Mouse (Mus musculus): ENCODE measurements around the gene Fastkd5. TPM values are rescaled to one million over a fixed set of nuclear protein-coding genes. Genes with fewer than 3 reads are reported as not detected.
"Not testable (repeated sequence)": the region's sequence is repeated elsewhere in the genome, so short reads cannot be mapped to it uniquely, and the experiment has no call there.

The Fastkd5 gene
- polyA plus RNA-seq (2016; fragmentation: Nextera tagmentation; extraction: Ambion mirVana), result 17.7 and 19.5 TPM in 2 replicates

DNA sequence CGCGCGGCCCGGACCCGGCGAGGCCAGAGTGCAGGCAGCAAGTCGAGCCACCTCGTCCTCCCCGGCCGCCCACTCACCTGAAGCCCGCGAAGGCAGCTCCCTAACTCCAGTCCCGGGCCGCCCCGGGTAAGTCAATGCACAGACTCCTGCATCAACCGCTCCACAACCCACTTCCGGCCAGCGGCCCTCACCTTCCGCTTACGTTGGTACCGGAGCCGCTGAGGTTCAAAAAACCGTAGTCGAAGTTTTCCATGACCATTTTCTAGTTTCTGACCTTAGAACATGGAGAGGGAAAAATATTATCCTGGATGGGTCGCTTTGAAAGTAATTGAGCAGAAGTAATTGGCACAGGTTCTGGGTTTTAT is at the start of gene Fastkd5, which contains the start of gene Ubox5:
TSS of gene Fastkd5 (minus strand) at position 189 of the 365 bp plus-strand sequence.
TSS of gene Ubox5 (minus strand) at position 200 of the 365 bp plus-strand sequence.
- Histone ChIP-seq H3K27ac (peak within 1 kb of the TSS; percentile 93), H3K4me1 (replicated peaks) (peaks cover 37% of the 10 kb centered on the region), H3K27me3 (ENCODE audit: insufficient read depth, poor library complexity, severe bottlenecking) (peaks cover 34% of the 10 kb centered on the region), H3K4me3 (peak within 1 kb of the TSS; percentile 99), H3K9me3 (no peaks in the 10 kb centered on the region), H3K36me3 (peaks cover 34% of the 10 kb centered on the region)
- WGBS, result under 1% methylated on average over 25 of the region's 25 CpGs
- peak; percentile 87 for DNase-seq (ENCODE audit: low spot score)

DNA sequence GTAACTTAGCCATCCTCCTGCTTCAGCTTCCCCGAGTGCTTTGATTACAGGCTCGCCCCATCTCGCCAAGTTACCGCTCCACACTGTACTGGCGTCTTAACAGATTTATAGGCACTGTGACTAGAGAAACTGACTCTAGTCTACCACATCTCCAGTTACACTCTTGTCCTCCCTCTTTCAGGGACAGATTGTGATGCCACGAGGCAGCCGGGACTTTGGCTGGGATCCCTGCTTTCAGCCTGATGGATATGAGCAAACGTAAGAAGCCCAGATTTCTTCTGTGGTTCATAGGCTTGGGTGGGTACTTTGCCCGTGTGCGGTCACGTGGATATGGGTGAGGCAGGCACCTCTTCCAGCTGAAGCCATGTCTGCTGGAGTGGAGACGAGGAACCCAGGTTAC is 49.3 kb upstream of the Fastkd5 start:
- Histone ChIP-seq H3K9me3 (no peaks in the 10 kb centered on the region), H3K27ac (no peak overlapping the region), H3K4me1 (replicated peaks) (no peaks in the 10 kb centered on the region), H3K4me3 (no peak overlapping the region), H3K36me3 (peaks cover 100% of the 10 kb centered on the region), H3K27me3 (ENCODE audit: insufficient read depth, poor library complexity, severe bottlenecking) (no peaks in the 10 kb centered on the region)
- WGBS, result 95% methylated on average over 12 of the region's 12 CpGs
- no peak for DNase-seq (ENCODE audit: low spot score)

DNA sequence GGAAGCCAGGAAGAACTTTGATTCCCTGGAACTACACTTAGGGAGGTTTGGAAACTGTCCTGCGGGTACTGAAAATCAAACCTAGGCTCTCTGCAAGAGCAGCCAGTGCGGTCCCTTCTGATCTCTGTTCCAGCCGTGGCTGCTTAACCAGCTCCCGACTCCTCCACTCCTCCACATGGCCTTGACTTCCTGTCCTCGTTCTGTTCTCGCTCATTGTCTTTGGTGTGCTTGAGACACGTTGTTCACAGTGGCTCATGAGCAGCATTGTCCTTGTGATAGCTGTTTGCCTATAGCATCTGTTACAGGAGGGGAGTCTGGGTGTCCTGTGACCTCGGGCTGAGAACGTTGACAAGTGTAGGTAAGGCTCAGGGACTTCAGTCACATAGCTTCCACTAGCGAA is 47.4 kb upstream of the Fastkd5 start:
- no peaks in the 10 kb centered on the region for H3K4me1 ChIP-seq (replicated peaks)
- no peak overlapping the region for H3K27ac ChIP-seq
- no peak overlapping the region for H3K4me3 ChIP-seq
- peaks cover 98% of the 10 kb centered on the region for H3K36me3 ChIP-seq
- WGBS, result 91% methylated on average over 10 of the region's 10 CpGs
- no peak for DNase-seq (ENCODE audit: low spot score)
- H3K27me3 ChIP-seq (ENCODE audit: insufficient read depth, poor library complexity, severe bottlenecking), result no peaks in the 10 kb centered on the region
- H3K9me3 ChIP-seq, result no peaks in the 10 kb centered on the region

DNA sequence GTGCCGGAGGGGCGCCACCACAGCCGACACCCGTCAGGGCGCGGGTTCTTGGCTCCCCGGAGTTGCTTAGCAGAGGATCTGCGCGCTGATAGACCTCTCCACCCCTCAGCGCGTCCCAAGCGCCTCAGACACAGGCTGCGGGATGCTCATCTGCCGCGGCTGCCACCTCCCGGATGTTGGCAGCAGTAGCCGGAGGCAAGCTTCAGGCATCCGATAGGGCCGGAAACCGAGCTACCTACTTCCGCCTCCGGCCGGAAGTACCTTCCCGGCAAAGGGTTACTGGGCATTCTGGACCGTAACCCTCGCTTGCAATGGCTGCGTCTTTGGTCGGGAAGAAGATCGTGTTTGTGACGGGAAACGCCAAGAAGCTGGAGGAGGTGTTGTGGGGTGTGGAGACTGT is 37.7 kb upstream of the Fastkd5 start, which contains the start of gene Itpa:
TSS of gene Itpa (plus strand) at position 52 of the 400 bp plus-strand sequence.
- under 1% methylated on average over 31 of the region's 31 CpGs for WGBS
- H3K4me3 ChIP-seq, result peak within 1 kb of the TSS; percentile 81
- H3K4me1 ChIP-seq (replicated peaks), result peaks cover 41% of the 10 kb centered on the region
- H3K27ac ChIP-seq, result peak within 1 kb of the TSS; percentile 89
- DNase-seq (ENCODE audit: low spot score), result peak; percentile 91
- no peaks in the 10 kb centered on the region for H3K9me3 ChIP-seq
- no peaks in the 10 kb centered on the region for H3K27me3 ChIP-seq (ENCODE audit: insufficient read depth, poor library complexity, severe bottlenecking)
- H3K36me3 ChIP-seq, result peaks cover 23% of the 10 kb centered on the region

DNA sequence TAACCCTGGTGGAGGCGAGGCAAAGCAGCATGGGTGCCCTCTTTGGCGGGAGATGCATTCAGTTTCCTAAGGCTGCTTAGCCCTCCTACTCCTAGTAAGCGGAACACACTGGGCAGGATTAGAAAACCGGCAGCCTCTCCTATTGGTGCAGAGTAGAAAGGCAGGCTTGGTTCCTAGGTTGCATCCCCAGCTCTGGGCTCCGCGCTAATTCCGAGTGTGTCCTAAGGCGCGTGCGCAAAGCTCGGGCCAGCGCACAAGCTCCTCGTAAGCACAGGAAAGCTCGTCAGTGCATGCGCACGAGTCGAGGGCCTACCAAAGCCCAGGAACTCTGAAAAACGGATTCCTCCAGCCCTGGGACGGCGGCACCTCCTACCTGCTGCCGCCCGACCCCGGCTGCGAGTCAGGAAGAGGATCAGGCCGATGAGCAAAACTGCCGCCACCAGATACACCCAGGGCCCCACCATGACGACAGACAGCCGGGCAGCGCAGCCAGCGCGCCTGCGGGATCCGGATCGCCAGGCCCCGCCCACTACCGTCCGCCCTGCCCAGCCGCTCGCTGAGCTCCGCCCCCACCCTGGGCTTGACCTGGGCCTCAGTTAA is 34.4 kb upstream of the Fastkd5 start, which contains the start of gene Ddrgk1:
TSS of gene Ddrgk1 (minus strand) at position 558 of the 600 bp plus-strand sequence.
- under 1% methylated on average over 40 of the region's 40 CpGs for WGBS
- H3K27ac ChIP-seq, result peak within 1 kb of the TSS; percentile 98

DNA sequence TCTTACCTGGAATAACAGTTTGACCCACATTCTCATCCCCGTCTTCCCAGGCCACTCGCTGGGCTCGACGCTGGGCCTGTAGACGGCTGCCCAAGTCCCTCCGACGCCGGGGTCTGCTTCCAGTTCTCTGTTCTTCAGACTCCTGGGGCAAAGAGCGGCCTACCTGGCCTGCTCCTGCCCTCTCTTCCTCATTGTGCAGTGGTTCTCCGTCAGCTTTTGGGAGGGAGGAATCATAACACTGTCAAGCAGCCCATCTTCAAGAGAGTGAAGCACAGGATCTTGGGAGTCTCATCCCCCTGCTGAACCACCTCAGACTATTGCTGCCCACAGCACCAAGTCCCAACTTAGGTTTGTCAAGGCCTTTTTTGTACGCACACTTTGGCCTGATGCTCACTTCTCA is 33.5 kb upstream of the Fastkd5 start:
- no peaks in the 10 kb centered on the region for H3K9me3 ChIP-seq
- WGBS, result 89% methylated on average over 11 of the region's 11 CpGs
- H3K27ac ChIP-seq, result peak overlapping the region; percentile 98
- no peak for DNase-seq (ENCODE audit: low spot score)
- H3K27me3 ChIP-seq (ENCODE audit: insufficient read depth, poor library complexity, severe bottlenecking), result no peaks in the 10 kb centered on the region
- peaks cover 26% of the 10 kb centered on the region for H3K4me1 ChIP-seq (replicated peaks)
- peaks cover 46% of the 10 kb centered on the region for H3K36me3 ChIP-seq
- H3K4me3 ChIP-seq, result peak overlapping the region; percentile 67

More for the DNA sequence above, 34.4 kb upstream of the Fastkd5 start, which contains the start of gene Ddrgk1:
- H3K4me1 ChIP-seq (replicated peaks), result peaks cover 34% of the 10 kb centered on the region
- DNase-seq (ENCODE audit: low spot score), result peak; percentile 94
- peaks cover 37% of the 10 kb centered on the region for H3K36me3 ChIP-seq
- H3K9me3 ChIP-seq, result no peaks in the 10 kb centered on the region
- H3K27me3 ChIP-seq (ENCODE audit: insufficient read depth, poor library complexity, severe bottlenecking), result no peaks in the 10 kb centered on the region
- peak within 1 kb of the TSS; percentile 67 for H3K4me3 ChIP-seq

DNA sequence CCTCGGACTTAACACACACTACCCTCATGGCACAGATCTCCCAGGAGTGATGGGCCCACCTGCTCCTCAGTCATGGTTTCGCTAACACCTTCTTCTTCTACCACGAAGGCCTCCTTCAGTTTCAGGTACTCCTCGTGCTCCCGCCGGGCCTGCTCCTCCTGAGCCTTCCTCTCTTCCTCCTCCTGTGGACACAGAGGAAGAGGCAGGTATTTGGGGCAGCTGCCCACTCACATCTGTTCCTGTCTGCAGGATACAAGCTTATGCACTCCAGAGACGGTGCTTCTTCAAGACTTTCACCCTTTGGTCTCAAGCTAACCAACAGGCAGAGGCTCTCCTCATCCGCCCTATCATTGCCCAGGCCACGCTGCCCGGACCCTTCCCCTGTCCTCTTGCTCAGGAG is 28.7 kb upstream of the Fastkd5 start:
- H3K4me1 ChIP-seq (replicated peaks), result peaks cover 11% of the 10 kb centered on the region
- peaks cover 93% of the 10 kb centered on the region for H3K36me3 ChIP-seq
- 93% methylated on average over 10 of the region's 10 CpGs for WGBS

DNA sequence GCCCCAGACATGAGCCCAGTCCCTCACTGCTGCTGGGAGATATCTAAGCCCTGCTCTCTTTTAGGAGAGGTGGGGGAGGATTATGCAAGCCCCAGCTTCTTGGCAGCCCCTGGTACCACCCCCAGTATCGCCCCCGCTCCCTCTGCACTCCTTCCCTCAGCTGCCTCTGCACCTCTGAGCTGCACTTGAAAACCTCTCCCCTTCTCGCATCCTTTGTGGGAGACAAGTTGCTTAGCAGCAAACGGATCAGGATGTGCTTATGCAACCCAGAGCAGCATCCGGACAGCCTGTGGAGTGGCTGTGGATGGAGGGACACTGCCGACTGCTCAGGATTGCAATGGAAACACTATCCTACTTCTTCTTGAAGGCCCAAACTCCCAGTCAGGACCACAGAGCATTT is 27.7 kb upstream of the Fastkd5 start:
- H3K36me3 ChIP-seq, result peaks cover 98% of the 10 kb centered on the region
- peaks cover under 1% of the 10 kb centered on the region for H3K4me1 ChIP-seq (replicated peaks)
- 85% methylated on average over 6 of the region's 6 CpGs for WGBS
- no peaks in the 10 kb centered on the region for H3K9me3 ChIP-seq
- H3K27ac ChIP-seq, result no peak overlapping the region
- no peak for DNase-seq (ENCODE audit: low spot score)
- no peak overlapping the region for H3K4me3 ChIP-seq
- no peaks in the 10 kb centered on the region for H3K27me3 ChIP-seq (ENCODE audit: insufficient read depth, poor library complexity, severe bottlenecking)

More for the DNA sequence above, 28.7 kb upstream of the Fastkd5 start:
- no peaks in the 10 kb centered on the region for H3K9me3 ChIP-seq
- no peak overlapping the region for H3K27ac ChIP-seq
- no peak for DNase-seq (ENCODE audit: low spot score)
- H3K4me3 ChIP-seq, result no peak overlapping the region
- H3K27me3 ChIP-seq (ENCODE audit: insufficient read depth, poor library complexity, severe bottlenecking), result no peaks in the 10 kb centered on the region

DNA sequence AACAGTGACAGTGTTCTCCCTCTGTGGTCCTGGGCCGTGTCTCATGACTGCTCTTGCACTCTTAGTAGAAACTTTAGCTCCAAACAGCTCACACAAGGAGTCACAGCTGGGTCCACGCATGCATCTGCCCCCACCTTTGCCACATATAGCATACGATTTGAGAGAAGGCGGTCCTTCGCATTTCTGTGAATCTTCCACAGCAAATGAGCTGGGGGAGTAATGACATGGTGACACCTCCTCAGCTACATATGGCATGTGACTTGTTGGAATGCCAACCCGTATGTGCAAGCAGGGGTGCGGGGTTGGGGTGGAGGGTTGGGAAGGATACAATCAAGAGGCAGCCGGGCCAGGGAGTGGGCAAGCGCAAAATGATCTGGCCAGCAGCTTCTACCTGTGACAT is 26.7 kb upstream of the Fastkd5 start:
- H3K9me3 ChIP-seq, result no peaks in the 10 kb centered on the region
- no peaks in the 10 kb centered on the region for H3K4me1 ChIP-seq (replicated peaks)
- H3K4me3 ChIP-seq, result no peak overlapping the region
- no peaks in the 10 kb centered on the region for H3K27me3 ChIP-seq (ENCODE audit: insufficient read depth, poor library complexity, severe bottlenecking)
- WGBS, result 95% methylated on average over 9 of the region's 9 CpGs
- no peak overlapping the region for H3K27ac ChIP-seq
- DNase-seq (ENCODE audit: low spot score), result no peak
- peaks cover 92% of the 10 kb centered on the region for H3K36me3 ChIP-seq

DNA sequence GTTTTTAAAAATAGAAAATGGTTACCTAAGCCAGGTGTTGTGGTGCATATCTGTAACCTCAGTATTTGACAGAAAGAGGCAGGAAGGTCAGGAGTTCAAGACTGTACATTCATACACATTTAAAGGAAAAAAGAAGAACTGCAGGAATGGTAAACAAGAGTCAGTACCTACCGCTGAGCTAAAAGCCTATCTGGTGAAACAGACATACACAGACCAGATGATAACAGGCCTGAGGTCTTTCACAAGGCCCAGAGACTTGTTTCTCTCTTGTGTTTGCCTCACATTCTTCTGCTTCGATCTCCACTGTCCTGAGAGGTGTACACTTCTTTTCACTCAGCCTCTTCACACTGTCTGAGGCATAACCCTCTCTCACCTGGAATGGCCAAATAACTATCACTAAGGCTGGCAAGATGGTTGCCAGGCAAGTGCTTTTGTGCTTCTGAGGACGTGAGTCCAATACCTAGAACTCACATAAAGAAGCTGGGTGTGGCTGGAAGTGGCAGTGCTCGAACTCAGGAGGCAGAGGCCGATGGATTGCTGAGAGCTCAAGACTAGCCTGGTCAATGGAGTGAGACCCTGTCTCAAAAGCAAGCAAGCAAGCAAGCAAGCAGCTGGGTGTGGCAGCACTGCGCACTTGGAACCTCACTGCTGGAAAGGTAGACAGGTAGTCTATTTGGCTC is 26.0 kb upstream of the Fastkd5 start:
- H3K4me3 ChIP-seq, result no peak overlapping the region
- no peaks in the 10 kb centered on the region for H3K27me3 ChIP-seq (ENCODE audit: insufficient read depth, poor library complexity, severe bottlenecking)
- no peak overlapping the region for H3K27ac ChIP-seq
- H3K4me1 ChIP-seq (replicated peaks), result no peaks in the 10 kb centered on the region
- no peak for DNase-seq (ENCODE audit: low spot score)
- H3K9me3 ChIP-seq, result no peaks in the 10 kb centered on the region
- WGBS, result 91% methylated on average over 6 of the region's 6 CpGs
- peaks cover 88% of the 10 kb centered on the region for H3K36me3 ChIP-seq

DNA sequence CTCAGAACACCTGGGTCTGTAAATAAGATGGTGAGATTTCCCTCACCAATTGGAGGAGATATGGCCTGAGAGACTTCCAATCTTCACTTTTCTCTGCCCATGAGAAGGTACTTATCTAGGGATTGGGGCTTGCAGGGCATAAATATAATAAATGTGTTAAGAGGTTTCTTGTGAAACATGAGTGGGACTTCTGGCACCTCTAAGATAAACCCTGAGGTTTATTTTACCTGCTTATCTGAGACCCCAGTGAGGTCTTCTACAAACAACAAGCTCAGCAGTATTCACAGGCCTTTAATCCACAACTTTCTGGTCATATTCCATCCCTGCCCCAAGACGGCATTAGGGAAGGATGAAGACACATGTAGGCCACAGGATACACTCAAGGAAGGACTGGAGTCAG is 23.9 kb upstream of the Fastkd5 start:
- no peak for DNase-seq (ENCODE audit: low spot score)
- H3K9me3 ChIP-seq, result no peaks in the 10 kb centered on the region
- no peaks in the 10 kb centered on the region for H3K27me3 ChIP-seq (ENCODE audit: insufficient read depth, poor library complexity, severe bottlenecking)
- no peak overlapping the region for H3K27ac ChIP-seq
- H3K4me1 ChIP-seq (replicated peaks), result no peaks in the 10 kb centered on the region
- H3K36me3 ChIP-seq, result peaks cover 84% of the 10 kb centered on the region
- H3K4me3 ChIP-seq, result no peak overlapping the region
- WGBS, result 88% methylated on average over 1 of the region's 1 CpGs

DNA sequence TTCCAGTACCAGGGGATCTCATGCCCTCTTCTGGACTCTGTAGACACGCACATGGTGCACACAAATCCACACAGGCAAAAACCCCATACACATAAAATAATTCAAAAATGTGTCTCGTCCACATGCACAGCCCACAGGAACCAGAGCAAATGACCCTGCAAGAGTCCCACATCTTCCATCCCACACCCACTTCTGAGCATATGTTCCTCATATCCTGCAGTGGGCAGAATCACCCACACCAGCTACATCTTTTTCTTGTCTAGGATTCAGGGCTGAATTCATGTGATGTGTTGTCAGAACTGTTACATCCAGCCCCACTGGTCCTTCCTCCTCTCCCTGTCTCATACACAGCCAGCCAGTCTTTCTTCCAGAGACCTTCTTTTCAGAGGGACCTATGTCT is 23.5 kb upstream of the Fastkd5 start:
- WGBS, result 88% methylated on average over 2 of the region's 2 CpGs
- Histone ChIP-seq H3K4me3 (no peak overlapping the region), H3K4me1 (replicated peaks) (no peaks in the 10 kb centered on the region), H3K9me3 (no peaks in the 10 kb centered on the region), H3K27me3 (ENCODE audit: insufficient read depth, poor library complexity, severe bottlenecking) (no peaks in the 10 kb centered on the region), H3K27ac (no peak overlapping the region), H3K36me3 (peaks cover 79% of the 10 kb centered on the region)
- no peak for DNase-seq (ENCODE audit: low spot score)

DNA sequence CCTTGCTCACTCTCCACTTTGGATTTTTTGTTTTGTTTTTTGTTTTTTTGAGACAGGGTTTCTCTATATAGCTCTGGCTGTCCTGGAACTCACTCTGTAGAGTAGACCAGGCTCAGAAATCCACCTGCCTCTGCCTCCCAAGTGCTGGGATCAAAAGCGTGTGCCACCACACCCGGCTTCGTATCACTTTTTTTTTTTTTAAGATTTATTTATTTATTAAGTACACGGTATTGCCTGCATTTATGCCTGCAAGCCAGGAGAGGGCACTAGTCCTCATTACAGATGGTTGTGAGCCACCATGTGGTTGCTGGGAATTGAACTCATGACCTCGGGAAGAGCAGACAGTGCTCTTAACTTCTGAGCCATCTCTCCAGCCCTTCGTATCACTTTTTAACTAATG is 19.2 kb upstream of the Fastkd5 start:
- DNase-seq (ENCODE audit: low spot score); H3K27ac ChIP-seq; H3K4me3 ChIP-seq; H3K4me1 ChIP-seq (replicated peaks); H3K27me3 ChIP-seq (ENCODE audit: insufficient read depth, poor library complexity, severe bottlenecking); H3K9me3 ChIP-seq: not testable (repeated sequence)
- 78% methylated on average over 6 of the region's 6 CpGs for WGBS
- peaks cover 37% of the 10 kb centered on the region for H3K36me3 ChIP-seq
